Comparison of ENCODE assay signal across 26 mouse cellular contexts in genomic region chr10:63601206-63601605, GRCm38 (mm10).
DNase-seq lines count a peak whose midpoint lies in the region; ATAC-seq and TF ChIP-seq lines count a peak whose summit lies in the region.
"Had no signal": no experiment of that assay in that cellular context is flagged by ENCODE, and none has a peak within 500 bp of the region (broad histone marks: within the 10 kb centered on the region; RNA-seq: fewer than 3 reads in every experiment).

No protein-coding gene starts in this region.

- H3K4me2 ChIP-seq in heart, embryonic 14.5 days (ENCODE audit: low read length): no peak overlapping the region
- H3K4me2 ChIP-seq in heart, postnatal 0 days (ENCODE audit: low read depth, low read length): no peak overlapping the region
- H3K4me2 ChIP-seq: embryonic facial prominence, embryonic 15.5 days; hindbrain, embryonic 12.5 days had no signal

- no peaks in the 10 kb centered on the region for H3K27me3 ChIP-seq in heart, embryonic 10.5 days (ENCODE audit: insufficient read depth, poor library complexity, severe bottlenecking)
- H3K27me3 ChIP-seq in heart, embryonic 14.5 days (ENCODE audit: control insufficient read depth, insufficient read depth, low read length): no peaks in the 10 kb centered on the region
- H3K27me3 ChIP-seq in heart, postnatal 0 days (ENCODE audit: control insufficient read depth, insufficient read depth, low read length): no peaks in the 10 kb centered on the region
- H3K27me3 ChIP-seq: embryonic facial prominence, embryonic 15.5 days; hindbrain, embryonic 12.5 days had no signal

- H3K27ac ChIP-seq in heart, embryonic 10.5 days: peak overlapping the region; percentile 64; the same call in 1 of the 2 replicates
- H3K27ac ChIP-seq in heart, embryonic 14.5 days (replicated peaks in 1 of 2; ENCODE audit: control insufficient read depth in 1 of 2, insufficient read depth in 1 of 2, low read depth in 2 of 2, low read length in 2 of 2): peak overlapping the region; percentile 82 to 84
- H3K27ac ChIP-seq in heart, postnatal 0 days (ENCODE audit: low read depth): peak overlapping the region; percentile 77
- H3K27ac ChIP-seq: embryonic facial prominence, embryonic 15.5 days; forebrain, embryonic 10.5 days; hindbrain, embryonic 12.5 days had no signal

- TF ChIP-seq CTCF in heart, postnatal 0 days (IDR thresholded peaks at IDR 0.05; ENCODE audit: low read depth): no peak

- 70% methylated on average over 2 of the region's 2 CpGs for WGBS in heart, embryonic 10.5 days
- 57% methylated on average over 2 of the region's 2 CpGs for WGBS in heart, embryonic 14.5 days
- 48% methylated on average over 2 of the region's 2 CpGs for WGBS in heart, postnatal 0 days

- no peak for DNase-seq in frontal cortex, postnatal 10 days (ENCODE audit: low spot score in 2 of 2)
- DNase-seq in heart, embryonic 10.5 days (ENCODE audit: low spot score): peak; percentile 4
- DNase-seq in heart, postnatal 4 days: no peak
- no peak for DNase-seq in heart, postnatal 14 days
- DNase-seq in heart, postnatal 0 days (ENCODE audit: low spot score): peak; percentile 75
- no peak for DNase-seq in retina, postnatal 1 day
- DNase-seq: adrenal gland, adult 8-10 months; adrenal gland, postnatal 36 days; B cell, adult 2 months; cerebellum, adult 11 months; cerebellum, adult 8-10 months; cerebellum, postnatal 14 days; embryo, embryonic 11 days; kidney, adult 8-10 months had no signal

- TF ChIP-seq EP300 in heart, postnatal 0 days (IDR thresholded peaks at IDR 0.05; ENCODE audit: low read depth): no peak

- H3K36me3 ChIP-seq in heart, embryonic 10.5 days: peaks cover 6% of the 10 kb centered on the region; the same call in 1 of the 2 replicates
- H3K36me3 ChIP-seq in heart, embryonic 14.5 days (ENCODE audit: control insufficient read depth, insufficient read depth, low read length): no peaks in the 10 kb centered on the region
- no peaks in the 10 kb centered on the region for H3K36me3 ChIP-seq in heart, postnatal 0 days (replicated peaks; ENCODE audit: control insufficient read depth, insufficient read depth, low read length)
- H3K36me3 ChIP-seq: embryonic facial prominence, embryonic 15.5 days; forebrain, embryonic 10.5 days; G1E; hindbrain, embryonic 12.5 days had no signal

- no peak overlapping the region for H3K4me3 ChIP-seq in heart, embryonic 10.5 days
- H3K4me3 ChIP-seq in heart, embryonic 14.5 days (ENCODE audit: control insufficient read depth in 1 of 2, insufficient read depth in 1 of 2, low read depth in 1 of 2, low read length in 2 of 2): no peak overlapping the region
- H3K4me3 ChIP-seq in heart, postnatal 0 days (ENCODE audit: low read depth, low read length): no peak overlapping the region
- H3K4me3 ChIP-seq: embryonic facial prominence, embryonic 15.5 days; erythroblast, embryonic 14.5 days; forebrain, embryonic 10.5 days; hindbrain, embryonic 12.5 days had no signal

- H3K9ac ChIP-seq in heart, embryonic 14.5 days (ENCODE audit: low read length): no peak overlapping the region
- H3K9ac ChIP-seq in heart, postnatal 0 days (replicated peaks; ENCODE audit: low read depth, low read length): no peak overlapping the region
- H3K9ac ChIP-seq: embryonic facial prominence, embryonic 15.5 days; hindbrain, embryonic 12.5 days had no signal

- 0 out of 2 replicates have a peak, but pooled peaks cover 4% of the 10 kb centered on the region for H3K4me1 ChIP-seq in heart, embryonic 10.5 days
- peaks cover 2 to 11% of the 10 kb centered on the region in 2 experiments; a peak in 2 of 4 replicates for H3K4me1 ChIP-seq in heart, embryonic 14.5 days (ENCODE audit: control insufficient read depth in 2 of 2, insufficient read depth in 2 of 2, low read length in 2 of 2)
- peaks cover 9% of the 10 kb centered on the region for H3K4me1 ChIP-seq in heart, postnatal 0 days (ENCODE audit: control insufficient read depth, insufficient read depth)
- H3K4me1 ChIP-seq: embryonic facial prominence, embryonic 15.5 days; forebrain, embryonic 10.5 days; hindbrain, embryonic 12.5 days had no signal

- 0 out of 2 replicates have a peak, but pooled peaks have one; percentile 16 for ATAC-seq in frontal cortex, adult (ENCODE audit: low TSS enrichment)
- ATAC-seq in heart, embryonic 14.5 days (ENCODE audit: insufficient number of reproducible peaks, insufficient read depth, low FRiP score, low read depth): peak; percentile 75; the same call in 1 of the 2 replicates
- ATAC-seq in heart, postnatal 0 days (ENCODE audit: insufficient read depth, low read depth): peak; percentile 91
- ATAC-seq: CD4-positive, CD25-positive, alpha-beta regulatory T cell, adult 4 months; forebrain, embryonic 14.5 days; hindbrain, embryonic 16.5 days; inflammation-experienced regulatory T-cells, adult 6 months; intestine, postnatal 0 days had no signal

- intact Hi-C loops in heart, postnatal 14 days (cut with DNase I): no loop called here

- H3K9me3 ChIP-seq in heart, embryonic 10.5 days: no peaks in the 10 kb centered on the region
- no peaks in the 10 kb centered on the region for H3K9me3 ChIP-seq in heart, embryonic 14.5 days (ENCODE audit: control insufficient read depth, low read length)
- peaks cover 8% of the 10 kb centered on the region for H3K9me3 ChIP-seq in heart, postnatal 0 days (replicated peaks; ENCODE audit: control insufficient read depth, low read length)

Comparison
In these comparisons a context has a peak if more than half of its experiments do, and no peak if none do; other contexts are left out.
1. DNase-seq: peak in heart, embryonic 10.5 days (single experiment) and heart, postnatal 0 days (single experiment); none in frontal cortex, postnatal 10 days (0 of 2), heart, postnatal 4 days (single experiment), heart, postnatal 14 days (0 of 2) and retina, postnatal 1 day (single experiment).
2. ATAC-seq: peak in every context shown above with its lines; median percentile 91 in heart, postnatal 0 days; 75 in heart, embryonic 14.5 days; 16 in frontal cortex, adult.
3. Peak in every context shown above with its lines, with median percentiles within 50 percentile points of each other: H3K27ac ChIP-seq.